In genomic region chr11:64078956-64079726, GRCm38 (mm10) we compare ENCODE assay signal across 8 mouse cellular contexts. TPM values are rescaled to one million over a fixed set of nuclear protein-coding genes. Genes with fewer than 3 reads are reported as not detected.
A peak's percentile ranks its signal among the peaks of the same experiment; 100 is the strongest.
DNase-seq lines count a peak whose midpoint lies in the region; ATAC-seq lines count a peak whose summit lies in the region.

Gene Cox10, minus strand, starts transcription at chr11:64079468.

- peak within 1 kb of the TSS; percentile 92 for H3K9ac ChIP-seq in heart, embryonic 13.5 days
- peak within 1 kb of the TSS; percentile 83 for H3K9ac ChIP-seq in liver, embryonic 12.5 days
- H3K9ac ChIP-seq in stomach, embryonic 15.5 days = peak within 1 kb of the TSS; percentile 84

- peak; percentile 95 for ATAC-seq in erythroid progenitor cell, adult 5-6 weeks (replicated peaks; ENCODE audit: low FRiP score, poor library complexity, severe bottlenecking)
- ATAC-seq in heart, embryonic 13.5 days (ENCODE audit: extremely low read depth, insufficient number of reproducible peaks, low FRiP score, low TSS enrichment) = peak; percentile 78; the same call in 1 of the 2 replicates
- ATAC-seq in liver, embryonic 12.5 days = peak; percentile 93
- ATAC-seq in stomach, embryonic 15.5 days (ENCODE audit: insufficient read depth, low FRiP score, low read depth) = peak; percentile 88

- peaks cover 13% of the 10 kb centered on the region; the same call in 1 of the 2 replicates for H3K36me3 ChIP-seq in heart, embryonic 13.5 days
- H3K36me3 ChIP-seq in liver, embryonic 12.5 days = peaks cover 10% of the 10 kb centered on the region
- H3K36me3 ChIP-seq in stomach, embryonic 15.5 days = no peaks in the 10 kb centered on the region

- peak within 1 kb of the TSS; percentile 85 for H3K4me2 ChIP-seq in heart, embryonic 13.5 days
- H3K4me2 ChIP-seq in liver, embryonic 12.5 days = peak within 1 kb of the TSS; percentile 81
- H3K4me2 ChIP-seq in stomach, embryonic 15.5 days = peak within 1 kb of the TSS; percentile 64

- peak within 1 kb of the TSS; percentile 92 for H3K4me3 ChIP-seq in heart, embryonic 13.5 days
- peak within 1 kb of the TSS; percentile 85 for H3K4me3 ChIP-seq in liver, embryonic 12.5 days
- peak within 1 kb of the TSS; percentile 90 for H3K4me3 ChIP-seq in stomach, embryonic 15.5 days (replicated peaks)

- H3K9me3 ChIP-seq in heart, embryonic 13.5 days = no peaks in the 10 kb centered on the region
- H3K9me3 ChIP-seq in liver, embryonic 12.5 days (replicated peaks) = no peaks in the 10 kb centered on the region
- H3K9me3 ChIP-seq in stomach, embryonic 15.5 days = no peaks in the 10 kb centered on the region

- H3K27ac ChIP-seq in heart, embryonic 13.5 days (replicated peaks) = peak within 1 kb of the TSS; percentile 96
- peak within 1 kb of the TSS; percentile 88 for H3K27ac ChIP-seq in liver, embryonic 12.5 days
- H3K27ac ChIP-seq in stomach, embryonic 15.5 days = peak within 1 kb of the TSS; percentile 96

- WGBS in heart, embryonic 13.5 days = under 1% methylated on average over 45 of the region's 45 CpGs
- under 1% methylated on average over 45 of the region's 45 CpGs for WGBS in liver, embryonic 12.5 days (ENCODE audit: insufficient replicate concordance)
- whole genome bisulfite sequencing in stomach, embryonic 15.5 days = under 1% methylated on average over 45 of the region's 45 CpGs

- DNase-seq in CD4-positive helper T cell, adult 2 months (ENCODE audit: low read depth, low spot score) = peak; percentile 94
- DNase-seq in brain, embryonic 18.5 days (ENCODE audit: low read depth, low spot score) = peak; percentile 64
- DNase-seq in kidney, postnatal 10 days = peak; percentile 93
- DNase-seq in natural killer cell, adult 2 months (ENCODE audit: low spot score in 2 of 2) = peak; percentile 87 to 88

- no peaks in the 10 kb centered on the region for H3K27me3 ChIP-seq in heart, embryonic 13.5 days (replicated peaks)
- H3K27me3 ChIP-seq in liver, embryonic 12.5 days (replicated peaks) = no peaks in the 10 kb centered on the region
- no peaks in the 10 kb centered on the region for H3K27me3 ChIP-seq in stomach, embryonic 15.5 days (replicated peaks)

- peaks cover 15% of the 10 kb centered on the region for H3K4me1 ChIP-seq in heart, embryonic 13.5 days
- peaks cover 21% of the 10 kb centered on the region for H3K4me1 ChIP-seq in liver, embryonic 12.5 days
- no peaks in the 10 kb centered on the region; the same call in 1 of the 2 replicates for H3K4me1 ChIP-seq in stomach, embryonic 15.5 days

RNA-seq across cellular contexts. Expression of gene Cox10, which starts in this region (rescaled TPM):
- total RNA-seq in erythroid progenitor cell, adult 5-6 weeks (2015; ENCODE audit: low replicate concordance) = 1.7 and 4.7 TPM in 2 replicates
- 0.08 and 5.4 TPM in 2 replicates for total RNA-seq in erythroid progenitor cell, adult 5-6 weeks (2017; ENCODE audit: low replicate concordance)
- polyA plus RNA-seq in heart, embryonic 13.5 days (2015; fragmentation: Nextera tagmentation; extraction: Ambion mirVana) = 32.9 and 33.3 TPM in 2 replicates
- 13.5 and 13.7 TPM in 2 replicates for polyA plus RNA-seq in liver, embryonic 12.5 days (2016; fragmentation: Nextera tagmentation; extraction: Ambion mirVana)
- 22.6 and 23.5 TPM in 2 replicates for polyA plus RNA-seq in stomach, embryonic 15.5 days (2015; fragmentation: Nextera tagmentation; extraction: Ambion mirVana)

Comparison
In these comparisons a context has a peak if more than half of its experiments do, and no peak if none do; other contexts are left out.
1. Peak in every context shown above with its lines: DNase-seq, ATAC-seq, H3K4me3 ChIP-seq and H3K27ac ChIP-seq.